Mouse (Mus musculus): Measurements from ENCODE around the gene Gm21818. TPM values are rescaled to one million over a fixed set of nuclear protein-coding genes. Genes with fewer than 3 reads are reported as not detected.
"Not testable (repeated sequence)": the region's sequence is repeated elsewhere in the genome, so short reads cannot be mapped to it uniquely, and the experiment has no call there.

The Gm21818 gene
- not detected in 2 replicates for polyA plus RNA-seq (2012; rRNA removed)

- not testable (repeated sequence) for H3K4me1 ChIP-seq (ENCODE audit: control insufficient read depth, insufficient read depth, insufficient read length, low read length); H3K27ac ChIP-seq (ENCODE audit: insufficient read depth, low read depth, low read length); H3K27me3 ChIP-seq (ENCODE audit: control insufficient read depth, insufficient read depth, low read length); H3K36me3 ChIP-seq (ENCODE audit: control insufficient read depth, insufficient read depth, low read length); H3K4me3 ChIP-seq (ENCODE audit: low read depth, low read length)
- 73% methylated on average over 4 of the region's 4 CpGs for WGBS
Observed at GRCm38 (mm10) chr13:120172133-120172532, at the start of gene Gm21818. TSS of gene Gm21818 (plus strand) at chr13:120172433.

GRCm38 (mm10) chr13:120139946-120140345 lies 32.3 kb upstream of the Gm21818 start, which contains the start of gene Gm20767:
TSS of gene Gm20767 (plus strand) at chr13:120140246.
- not testable (repeated sequence) for H3K4me3 ChIP-seq (ENCODE audit: low read depth, low read length); H3K4me1 ChIP-seq (ENCODE audit: control insufficient read depth, insufficient read depth, insufficient read length, low read length); H3K27ac ChIP-seq (ENCODE audit: insufficient read depth, low read depth, low read length); H3K27me3 ChIP-seq (ENCODE audit: control insufficient read depth, insufficient read depth, low read length); H3K36me3 ChIP-seq (ENCODE audit: control insufficient read depth, insufficient read depth, low read length)
- WGBS: 100% methylated on average over 2 of the region's 5 CpGs

- WGBS: 68% methylated on average over 2 of the region's 3 CpGs
- H3K4me3 ChIP-seq (ENCODE audit: low read depth, low read length); H3K36me3 ChIP-seq (ENCODE audit: control insufficient read depth, insufficient read depth, low read length); H3K4me1 ChIP-seq (ENCODE audit: control insufficient read depth, insufficient read depth, insufficient read length, low read length); H3K27ac ChIP-seq (ENCODE audit: insufficient read depth, low read depth, low read length); H3K27me3 ChIP-seq (ENCODE audit: control insufficient read depth, insufficient read depth, low read length): not testable (repeated sequence)
Observed at GRCm38 (mm10) chr13:120142348-120142747, 29.9 kb upstream of the Gm21818 start.

- not testable (repeated sequence) for H3K27me3 ChIP-seq (ENCODE audit: control insufficient read depth, insufficient read depth, low read length); H3K36me3 ChIP-seq (ENCODE audit: control insufficient read depth, insufficient read depth, low read length); H3K27ac ChIP-seq (ENCODE audit: insufficient read depth, low read depth, low read length); H3K4me3 ChIP-seq (ENCODE audit: low read depth, low read length); H3K4me1 ChIP-seq (ENCODE audit: control insufficient read depth, insufficient read depth, insufficient read length, low read length)
- 55% methylated on average over 3 of the region's 4 CpGs for WGBS
Observed at GRCm38 (mm10) chr13:120149660-120150407, 22.4 kb upstream of the Gm21818 start.

GRCm38 (mm10) chr13:120150589-120150988 lies 21.6 kb upstream of the Gm21818 start:
- 44% methylated on average over 3 of the region's 3 CpGs for WGBS
- not testable (repeated sequence) for H3K4me3 ChIP-seq (ENCODE audit: low read depth, low read length); H3K27ac ChIP-seq (ENCODE audit: insufficient read depth, low read depth, low read length); H3K36me3 ChIP-seq (ENCODE audit: control insufficient read depth, insufficient read depth, low read length); H3K4me1 ChIP-seq (ENCODE audit: control insufficient read depth, insufficient read depth, insufficient read length, low read length); H3K27me3 ChIP-seq (ENCODE audit: control insufficient read depth, insufficient read depth, low read length)

- WGBS: 47% methylated on average over 5 of the region's 5 CpGs
- H3K4me3 ChIP-seq (ENCODE audit: low read depth, low read length); H3K27ac ChIP-seq (ENCODE audit: insufficient read depth, low read depth, low read length); H3K27me3 ChIP-seq (ENCODE audit: control insufficient read depth, insufficient read depth, low read length); H3K4me1 ChIP-seq (ENCODE audit: control insufficient read depth, insufficient read depth, insufficient read length, low read length); H3K36me3 ChIP-seq (ENCODE audit: control insufficient read depth, insufficient read depth, low read length): not testable (repeated sequence)
Observed at GRCm38 (mm10) chr13:120168301-120168700, 3.9 kb upstream of the Gm21818 start.

GRCm38 (mm10) chr13:120196189-120196821 lies 24.1 kb downstream of the Gm21818 start:
- 72% methylated on average over 7 of the region's 8 CpGs for WGBS
- not testable (repeated sequence) for H3K4me1 ChIP-seq (ENCODE audit: control insufficient read depth, insufficient read depth, insufficient read length, low read length); H3K36me3 ChIP-seq (ENCODE audit: control insufficient read depth, insufficient read depth, low read length); H3K27ac ChIP-seq (ENCODE audit: insufficient read depth, low read depth, low read length); H3K27me3 ChIP-seq (ENCODE audit: control insufficient read depth, insufficient read depth, low read length); H3K4me3 ChIP-seq (ENCODE audit: low read depth, low read length)

GRCm38 (mm10) chr13:120215847-120216246 lies 43.6 kb downstream of the Gm21818 start, which contains the start of gene Gm21762:
TSS of gene Gm21762 (minus strand) at chr13:120215947.
- H3K4me3 ChIP-seq (ENCODE audit: low read depth, low read length); H3K4me1 ChIP-seq (ENCODE audit: control insufficient read depth, insufficient read depth, insufficient read length, low read length); H3K27ac ChIP-seq (ENCODE audit: insufficient read depth, low read depth, low read length); H3K36me3 ChIP-seq (ENCODE audit: control insufficient read depth, insufficient read depth, low read length); H3K27me3 ChIP-seq (ENCODE audit: control insufficient read depth, insufficient read depth, low read length): not testable (repeated sequence)
- WGBS: no CpG with 5 or more reads among the region's 2 CpGs

GRCm38 (mm10) chr13:120220922-120221321 lies 48.7 kb downstream of the Gm21818 start:
- not testable (repeated sequence) for H3K27me3 ChIP-seq (ENCODE audit: control insufficient read depth, insufficient read depth, low read length); H3K36me3 ChIP-seq (ENCODE audit: control insufficient read depth, insufficient read depth, low read length); H3K4me3 ChIP-seq (ENCODE audit: low read depth, low read length); H3K27ac ChIP-seq (ENCODE audit: insufficient read depth, low read depth, low read length); H3K4me1 ChIP-seq (ENCODE audit: control insufficient read depth, insufficient read depth, insufficient read length, low read length)
- 83% methylated on average over 5 of the region's 5 CpGs for WGBS

- WGBS: 95% methylated on average over 16 of the region's 25 CpGs
- not testable (repeated sequence) for H3K4me3 ChIP-seq (ENCODE audit: low read depth, low read length); H3K27me3 ChIP-seq (ENCODE audit: control insufficient read depth, insufficient read depth, low read length); H3K4me1 ChIP-seq (ENCODE audit: control insufficient read depth, insufficient read depth, insufficient read length, low read length); H3K36me3 ChIP-seq (ENCODE audit: control insufficient read depth, insufficient read depth, low read length); H3K27ac ChIP-seq (ENCODE audit: insufficient read depth, low read depth, low read length)
Observed at GRCm38 (mm10) chr13:120223012-120223659, 50.9 kb downstream of the Gm21818 start.

All from small intestine, adult 2 months (tissue).